Mouse (Mus musculus) ES-E14 (cell line): ENCODE results near the gene Tln1.

Experiments
- CHD2 ChIP-seq: IDR thresholded peaks from 2 replicates; pipeline ENCODE4 v1.6.1; 2014; ENCODE audit warnings: mild to moderate bottlenecking, low read depth, low read length, inconsistent platforms
- HCFC1 ChIP-seq: IDR thresholded peaks from 2 replicates; pipeline ENCODE4 v1.6.1; 2012; ENCODE audit warnings: low read length, inconsistent platforms, borderline replicate concordance; ENCODE audit not compliant: insufficient read depth
- MAFK ChIP-seq: IDR thresholded peaks from 2 replicates; pipeline ENCODE4 v1.6.1; 2014; ENCODE audit warnings: mild to moderate bottlenecking, low read depth, low read length, inconsistent platforms; ENCODE audit not compliant: insufficient read depth
- ZC3H11A ChIP-seq: IDR thresholded peaks from 2 replicates; pipeline ENCODE4 v1.6.1; 2012; ENCODE audit warnings: low read depth, mild to moderate bottlenecking, inconsistent platforms, low read length, borderline replicate concordance

DNA sequence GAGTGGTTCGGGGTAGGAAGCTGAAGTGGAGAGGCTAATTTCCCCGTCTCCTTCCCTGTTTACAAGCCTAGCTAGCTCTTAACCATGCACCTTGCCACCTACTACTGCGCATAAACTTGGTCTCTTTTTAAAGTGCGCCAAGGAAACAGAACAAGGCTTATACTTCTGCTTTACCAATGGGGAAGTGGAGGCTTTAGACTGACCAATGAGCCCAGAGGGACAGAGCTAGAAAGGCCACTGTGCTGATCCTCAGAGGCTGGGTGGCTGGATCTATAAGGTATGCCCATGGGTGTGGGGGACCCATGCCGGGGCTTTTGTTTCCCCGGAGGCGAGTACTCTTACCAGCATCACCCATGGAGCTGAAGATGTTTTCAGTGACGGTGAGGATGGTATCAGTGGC, 15.3 kb downstream of the Tln1 start:
- no peak for TF ChIP-seq HCFC1
- TF ChIP-seq ZC3H11A = no peak
- no peak for TF ChIP-seq MAFK
- TF ChIP-seq CHD2 = no peak
